Mouse (Mus musculus) ovary, postnatal 10 days (tissue): ENCODE results near the gene Guca1a.
A peak's percentile ranks its signal among the peaks of the same experiment; 100 is the strongest.

ENCODE experiments used
- DNase-seq: peaks from one replicate; pipeline ENCODE4 v3.0.0; 2022; ENCODE audit warnings: low spot score

Guca1a gene

DNA sequence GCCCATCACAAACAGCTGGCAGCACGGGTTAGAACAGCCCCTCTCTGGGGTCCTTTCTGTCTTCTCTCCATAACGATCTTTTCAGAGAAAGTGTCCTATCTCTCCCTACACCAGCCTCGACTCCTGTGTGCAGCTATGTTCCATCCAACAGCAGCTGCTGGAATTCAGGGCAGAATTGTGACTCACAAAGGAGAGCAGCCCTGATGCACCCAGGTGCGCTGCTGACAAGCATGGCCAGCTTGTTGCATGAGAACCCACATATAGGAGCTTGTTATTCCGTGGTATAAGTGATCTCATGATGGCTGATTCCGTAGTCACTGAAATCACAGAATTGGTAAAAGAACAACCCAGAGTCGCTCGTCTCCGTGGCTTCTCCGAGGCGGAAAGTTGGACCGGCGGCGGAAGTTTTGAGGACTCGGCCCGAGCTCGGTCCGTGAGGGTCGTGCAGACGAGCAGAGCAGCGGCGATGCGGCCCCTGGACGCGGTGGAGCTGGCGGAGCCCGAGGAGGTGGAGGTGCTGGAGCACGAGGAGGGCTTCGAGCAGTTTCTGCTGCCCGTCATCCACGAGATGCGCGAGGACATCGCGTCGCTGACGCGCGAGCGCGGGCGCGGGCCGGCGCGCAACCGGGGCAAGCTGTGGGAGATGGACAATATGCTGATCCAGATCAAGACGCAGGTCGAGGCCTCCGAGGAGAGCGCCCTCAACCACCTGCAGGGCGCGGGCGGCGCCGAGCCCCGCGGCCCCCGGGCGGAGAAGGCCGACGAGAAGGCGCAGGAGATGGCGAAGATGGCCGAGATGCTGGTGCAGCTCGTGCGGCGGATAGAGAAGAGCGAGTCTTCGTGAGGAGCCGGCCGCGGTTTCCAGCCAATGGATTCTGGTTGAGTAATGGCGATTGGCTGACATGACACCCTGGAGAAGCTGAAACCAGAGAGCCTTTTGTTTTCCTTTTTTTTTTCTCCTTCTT, 9.8 kb upstream of the Guca1a start:
- DNase-seq, result peak; percentile 3

DNA sequence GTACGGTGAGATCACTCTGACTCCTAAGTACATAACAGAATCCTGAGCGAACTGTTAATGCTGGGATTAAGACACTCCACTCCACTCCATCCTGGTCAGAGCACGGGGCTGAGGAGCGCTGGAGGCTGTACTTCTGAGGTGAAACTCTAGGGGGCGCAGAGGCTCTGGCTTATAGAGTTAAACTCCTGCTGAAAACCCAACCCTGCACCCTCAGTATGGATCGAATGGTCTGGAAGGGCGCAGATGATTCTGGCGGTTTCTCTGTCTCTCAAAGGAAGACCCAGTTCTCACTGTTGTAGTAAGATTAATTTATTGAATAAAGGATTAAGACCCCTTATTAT, 8.1 kb upstream of the Guca1a start:
- peak; percentile 35 for DNase-seq

DNA sequence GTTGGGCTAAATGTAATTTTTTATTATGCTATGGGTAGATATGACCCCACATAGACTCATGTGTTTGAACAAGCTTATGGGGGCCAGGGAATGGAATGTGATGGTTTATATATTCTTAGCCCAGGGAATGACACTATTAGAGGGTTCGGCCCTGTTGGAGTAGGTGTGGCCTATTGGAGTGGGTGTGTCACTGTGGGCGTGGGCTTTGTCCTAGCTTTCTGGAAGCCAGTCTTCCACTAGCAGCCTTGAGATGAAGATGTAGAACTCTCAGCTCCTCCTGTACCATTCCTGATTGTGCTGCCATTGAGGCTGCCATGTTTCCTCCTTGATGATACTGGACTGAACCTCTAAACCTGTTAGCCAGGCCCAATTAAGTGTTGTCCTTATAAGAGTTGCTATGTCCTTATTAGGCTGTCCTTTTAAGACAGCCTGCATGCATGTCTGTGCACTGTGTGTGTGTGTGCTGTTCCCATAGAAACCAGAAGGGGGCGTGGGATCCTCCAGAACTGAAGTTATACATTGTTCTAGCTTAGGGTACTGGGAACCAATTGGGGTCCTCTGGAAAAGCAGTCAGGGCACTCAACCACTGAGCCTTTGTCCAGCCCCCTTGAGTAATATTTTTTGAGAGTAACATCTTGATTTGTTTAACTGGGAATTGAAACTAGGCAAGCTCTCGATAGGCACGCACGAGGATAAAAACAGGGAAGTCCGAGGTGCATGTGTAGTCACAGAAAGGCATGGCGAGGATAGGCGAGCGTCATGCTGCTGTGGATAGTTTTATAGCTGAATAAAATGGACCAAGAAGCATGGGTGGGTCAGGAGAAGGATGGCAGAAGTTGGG, 7.6 kb upstream of the Guca1a start:
- DNase-seq, result no peak

DNA sequence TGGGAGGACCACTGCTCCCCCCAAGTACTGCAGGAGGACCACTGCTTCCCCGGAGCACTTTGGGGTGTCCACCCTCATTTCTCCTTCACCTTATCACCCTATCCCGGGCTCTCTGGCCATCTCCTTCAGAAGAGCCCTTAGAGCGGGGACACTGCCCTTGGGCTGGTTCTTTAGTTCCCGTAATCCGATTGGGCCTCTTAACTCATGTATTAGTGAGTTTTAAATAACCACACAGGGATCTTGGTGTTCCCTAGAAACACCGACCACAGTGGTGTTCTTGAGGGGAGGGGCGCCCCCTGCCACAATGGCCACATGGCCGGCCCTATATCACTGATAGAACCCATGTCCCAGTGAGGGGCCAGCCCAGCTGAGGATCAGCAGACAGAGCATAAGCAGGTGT, 1.3 kb downstream of the Guca1a start:
- DNase-seq, result no peak

DNA sequence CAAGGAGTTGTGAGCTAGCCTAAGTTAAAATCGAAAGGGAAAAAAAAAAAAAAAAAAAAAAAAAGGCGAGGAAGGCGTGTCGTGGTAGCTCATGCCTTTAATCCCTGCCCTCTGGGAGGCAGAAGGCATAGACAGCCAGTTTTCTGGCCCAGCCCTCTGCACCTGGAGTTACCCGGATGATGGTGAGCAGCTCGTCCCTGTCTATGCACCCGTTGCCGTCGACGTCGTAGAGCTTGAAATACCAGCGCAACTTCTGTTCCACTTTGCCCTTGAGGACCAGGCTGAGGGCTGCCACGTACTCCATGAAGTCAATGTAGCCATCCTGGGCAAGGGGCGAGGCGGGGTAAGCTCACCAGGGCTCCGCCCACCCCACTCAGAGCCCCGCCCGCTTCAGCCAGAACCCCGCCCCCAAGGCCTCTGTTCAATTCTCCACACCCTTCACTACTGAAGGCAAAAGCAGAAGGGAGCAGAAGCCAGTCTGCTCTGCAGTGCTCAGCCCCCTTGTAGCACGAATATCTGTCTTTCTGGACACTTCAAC, 4.9 kb downstream of the Guca1a start:
- DNase-seq, result peak; percentile 24

DNA sequence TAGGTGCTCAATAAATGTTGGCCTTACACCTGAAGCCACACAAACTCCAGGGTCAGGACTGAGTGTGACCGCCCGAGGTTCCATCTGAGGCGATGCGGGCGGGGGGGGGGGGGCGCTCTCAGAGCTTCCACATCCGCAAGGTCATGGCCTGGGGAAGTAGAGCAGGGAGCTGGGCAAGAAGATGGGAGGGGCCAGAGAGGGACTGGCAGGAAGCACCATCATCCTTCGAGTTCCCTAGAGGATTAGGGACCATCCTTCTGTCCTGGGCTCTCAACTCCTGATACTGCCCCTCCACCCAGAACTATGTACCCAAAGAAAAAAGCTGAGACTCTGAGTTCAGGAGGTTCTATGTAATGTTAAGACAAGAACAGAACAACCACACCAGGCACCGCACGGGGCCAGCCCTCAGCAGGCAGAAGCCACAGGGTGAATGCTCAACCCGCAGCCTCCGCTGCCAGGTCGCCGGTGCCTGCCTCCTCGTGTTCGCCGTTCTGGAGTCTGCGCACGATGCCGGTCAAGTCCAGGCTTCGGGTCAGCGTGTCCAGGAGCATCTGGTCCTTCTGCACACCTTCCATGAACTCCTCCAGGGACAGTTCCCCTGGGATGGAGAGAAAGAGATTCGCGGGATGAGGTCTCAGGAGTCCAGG, 6.0 kb downstream of the Guca1a start:
- no peak for DNase-seq

DNA sequence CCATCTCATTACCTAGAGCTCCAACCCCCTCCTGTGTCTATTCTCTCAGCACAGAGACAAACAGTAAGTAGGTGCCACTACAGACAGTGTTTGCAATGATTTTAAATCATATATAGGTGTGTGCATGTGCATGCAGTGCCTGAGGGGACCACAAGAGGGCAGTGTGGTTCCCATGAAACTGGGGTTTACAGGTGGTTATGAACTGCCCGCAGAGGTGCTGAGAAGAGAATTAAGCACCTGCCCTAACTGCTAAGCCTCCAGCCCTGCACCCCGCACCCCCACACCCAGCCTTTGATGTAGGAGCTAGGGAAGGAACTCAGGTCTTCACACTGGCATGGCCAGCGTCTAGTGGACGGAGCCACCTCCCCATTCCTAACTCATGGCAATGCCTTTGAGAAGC, 13.7 kb downstream of the Guca1a start:
- peak; percentile 27 for DNase-seq

DNA sequence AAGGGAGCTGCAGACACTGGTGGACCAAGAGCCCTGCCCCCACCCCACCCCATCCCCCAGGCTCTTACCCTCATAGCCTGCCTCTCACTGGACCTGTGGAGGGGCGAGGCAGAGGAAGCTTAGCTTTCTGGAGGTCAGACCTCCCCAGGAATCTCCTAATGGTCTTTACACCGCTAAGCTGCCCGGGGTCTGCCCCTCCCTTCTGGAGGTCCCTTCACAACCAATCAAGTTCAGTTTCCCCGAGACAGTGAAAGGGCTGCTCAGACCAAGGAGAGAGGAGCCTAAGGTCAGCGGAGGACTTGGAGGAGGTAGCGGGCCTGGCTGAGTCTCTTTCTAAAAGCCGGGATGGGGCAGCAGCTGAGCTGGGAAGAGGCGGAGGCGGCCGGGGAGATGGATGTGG, 15.2 kb downstream of the Guca1a start, which contains the start of gene Guca1b:
Gene Guca1b, plus strand, starts transcription at position 249 of the 400 bp plus-strand sequence.
- no peak for DNase-seq

DNA sequence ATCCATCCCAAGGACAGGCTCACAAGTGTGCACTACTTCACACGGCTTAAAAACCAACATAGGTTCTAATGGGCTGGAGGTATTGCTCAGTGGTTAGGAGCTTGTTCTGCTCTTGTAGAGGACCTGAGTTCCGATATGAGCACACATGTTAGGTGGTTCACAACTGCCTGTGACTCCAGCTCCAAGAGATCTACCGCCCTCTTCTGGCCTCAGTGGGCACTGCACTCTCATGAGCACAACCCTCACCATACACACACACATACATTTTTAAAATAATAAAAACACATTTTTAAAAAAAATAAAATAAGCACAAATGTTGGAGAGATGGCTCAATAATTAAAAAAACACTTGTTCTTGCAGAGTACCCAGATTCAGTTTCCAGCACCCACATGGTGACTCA, 16.3 kb downstream of the Guca1a start:
- no peak for DNase-seq

DNA sequence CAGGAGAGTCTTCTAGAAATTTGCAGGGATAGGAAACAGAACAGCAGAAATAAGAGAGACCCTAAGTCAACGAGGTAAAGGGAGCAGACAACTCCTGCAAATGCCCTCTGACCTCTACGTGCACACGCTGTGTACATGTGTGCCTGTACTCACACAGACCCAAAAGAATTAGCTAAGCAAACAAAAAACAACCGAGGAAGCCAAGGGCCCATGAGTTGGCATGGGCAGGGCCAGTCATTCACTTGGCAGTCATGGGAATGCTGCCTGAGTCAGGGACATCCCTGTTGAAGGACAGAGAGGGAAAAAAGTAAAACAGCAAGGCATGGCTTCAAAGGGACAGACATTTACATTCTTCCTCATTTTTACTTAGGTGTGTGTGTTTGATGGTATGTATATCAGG, 17.1 kb downstream of the Guca1a start:
- DNase-seq, result no peak

DNA sequence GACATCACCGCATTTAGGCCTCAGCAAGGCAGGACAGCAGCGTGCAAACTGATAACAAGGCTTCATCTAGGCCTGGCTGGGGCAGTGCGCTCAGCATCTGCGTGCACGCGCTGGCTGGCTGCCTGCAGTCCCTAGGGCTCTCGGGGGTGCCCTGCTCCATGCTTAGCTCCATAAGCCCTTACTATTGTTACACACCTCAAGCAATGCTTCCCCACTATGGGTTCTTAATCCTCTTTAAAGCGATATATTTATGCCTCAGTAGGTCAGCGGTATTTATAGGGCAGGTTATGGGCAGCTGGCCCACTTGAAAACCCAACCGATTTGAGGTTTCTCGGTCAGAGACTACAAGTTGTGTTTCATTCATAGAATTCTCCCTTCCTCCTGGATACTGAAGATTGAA, 18.5 kb downstream of the Guca1a start:
- no peak for DNase-seq

DNA sequence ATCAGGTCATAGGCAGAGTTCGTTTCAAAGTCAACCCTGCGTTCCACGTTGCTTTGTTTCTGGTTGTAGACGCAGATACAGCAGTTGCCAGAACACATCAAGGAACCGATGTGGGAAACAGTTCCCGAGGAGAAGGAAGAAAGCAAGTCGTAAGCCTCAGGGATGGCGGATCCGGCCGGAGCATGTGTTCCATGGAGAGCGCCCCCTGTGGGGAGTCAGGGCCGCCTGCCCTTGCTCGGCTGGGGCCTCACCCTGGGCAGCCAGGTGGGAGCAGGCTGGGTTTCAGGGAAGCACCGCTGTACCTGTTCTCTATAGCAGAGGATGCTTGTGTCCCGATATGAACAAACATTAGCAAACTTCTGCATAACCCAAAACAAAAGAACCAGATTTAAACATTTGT, 22.3 kb downstream of the Guca1a start:
- no peak for DNase-seq

DNA sequence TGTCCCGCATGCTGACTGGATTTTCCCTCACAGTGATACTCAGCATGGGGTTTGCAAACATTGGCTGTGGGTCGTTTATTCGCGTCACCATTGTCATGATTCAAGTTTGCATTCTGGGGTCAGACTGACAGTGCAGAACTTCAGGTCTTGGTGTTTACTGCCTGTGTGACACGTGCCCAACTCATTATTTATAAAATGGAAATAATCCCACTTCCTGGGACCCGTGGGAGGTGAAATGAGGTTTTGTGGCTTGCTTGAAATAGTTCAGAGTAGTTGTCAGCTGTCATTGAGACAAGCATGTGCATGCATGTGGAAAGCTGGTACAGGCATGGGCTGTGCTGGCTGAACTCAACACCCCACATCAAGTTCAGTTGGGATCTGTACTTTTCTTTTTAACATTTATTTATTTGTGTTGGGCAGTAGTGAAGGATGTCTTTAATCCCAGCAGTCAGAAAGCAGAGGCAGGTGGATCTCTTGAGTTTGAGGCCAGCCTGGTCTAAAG, 23.6 kb downstream of the Guca1a start:
- DNase-seq, result no peak

DNA sequence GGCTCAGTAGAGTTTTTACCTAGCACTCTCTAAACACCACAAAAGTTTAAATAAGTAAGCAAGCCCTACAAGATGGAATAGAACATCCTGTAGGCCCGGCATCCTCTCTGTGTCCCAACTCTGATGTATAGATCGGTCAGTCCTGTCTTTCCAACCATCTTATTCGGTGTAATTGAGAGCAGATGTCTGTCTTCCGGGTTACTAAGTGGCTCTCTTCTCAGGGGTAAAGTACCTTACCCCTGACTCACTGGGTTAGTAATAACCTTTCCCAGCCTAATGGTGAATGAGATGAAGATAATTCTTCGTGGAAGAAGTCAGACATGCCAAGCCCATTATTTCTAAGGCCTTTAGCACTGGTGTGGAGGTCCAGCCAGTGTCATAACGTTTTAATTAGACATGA, 26.4 kb downstream of the Guca1a start:
- no peak for DNase-seq

DNA sequence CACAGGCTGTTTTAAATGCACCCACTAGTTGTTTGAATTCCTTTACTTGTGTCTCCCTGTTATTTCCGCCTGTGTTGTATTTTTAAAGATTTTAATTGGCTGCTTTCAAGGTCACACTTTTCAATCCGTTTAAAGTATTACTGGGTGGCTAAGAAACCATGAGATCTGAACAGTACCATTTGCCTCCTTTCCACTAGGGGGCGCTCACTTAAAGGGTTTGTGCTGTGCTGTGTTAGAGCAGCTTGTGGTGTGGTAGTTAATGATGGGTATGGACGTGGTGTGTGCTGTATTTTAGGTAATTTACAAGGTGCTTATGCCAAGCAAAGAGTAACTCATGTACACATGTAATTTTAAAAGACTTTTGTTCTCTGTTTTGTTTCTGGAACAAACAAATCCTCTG, 28.9 kb downstream of the Guca1a start:
- no peak for DNase-seq

DNA sequence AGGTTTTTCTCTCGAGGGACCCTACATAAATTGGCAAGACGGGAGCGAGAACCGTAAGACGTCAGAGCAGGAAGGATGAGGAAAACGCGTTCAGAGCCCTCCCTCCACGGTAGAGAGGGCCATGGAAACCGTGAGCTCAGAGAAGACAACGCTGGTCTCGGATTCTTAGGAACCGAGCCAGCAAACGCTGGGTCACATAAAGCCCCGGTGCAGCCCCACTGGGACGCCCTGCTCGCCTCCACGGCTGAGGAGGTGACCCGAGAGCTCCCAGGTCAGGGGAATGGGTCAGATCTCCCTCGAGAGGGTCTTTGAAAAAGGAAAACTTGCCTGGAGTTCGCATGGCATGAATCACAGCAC, 31.3 kb downstream of the Guca1a start:
- DNase-seq, result no peak

DNA sequence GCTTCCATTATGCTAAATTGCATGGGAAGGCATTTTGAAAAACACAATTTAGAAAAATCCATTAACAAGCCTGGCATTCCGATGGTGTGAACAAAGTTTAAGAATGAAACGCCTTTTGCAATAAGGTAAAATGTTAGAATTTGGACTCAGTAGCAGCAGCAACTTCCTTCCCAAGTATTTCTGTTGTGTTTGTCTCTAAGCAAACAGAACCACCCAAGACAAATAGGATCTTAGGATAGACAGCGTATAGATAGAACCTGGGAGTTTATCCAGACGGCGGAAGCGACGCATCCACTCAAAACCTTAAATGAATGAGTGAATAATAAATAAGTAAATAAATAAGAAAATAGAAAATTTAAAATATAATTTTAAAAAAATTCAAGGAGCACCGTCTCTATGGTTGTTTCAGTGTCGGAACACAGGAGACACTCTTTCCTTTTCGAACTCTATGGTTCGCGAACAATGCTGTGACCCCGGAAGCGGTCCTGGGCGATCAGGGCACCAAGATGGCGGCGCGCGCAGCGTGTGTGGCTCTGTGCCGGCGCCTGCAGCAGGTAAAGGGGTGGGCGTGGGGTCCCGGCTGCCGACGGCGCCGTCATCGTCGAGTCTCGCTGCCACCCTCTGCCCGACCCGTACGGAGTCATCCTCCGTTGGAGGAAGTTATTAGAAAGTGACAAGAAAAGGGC, 31.8 kb downstream of the Guca1a start, which contains the start of gene Mrps10:
Gene Mrps10, plus strand, starts transcription at position 487 of the 686 bp plus-strand sequence.
- peak; percentile 52 for DNase-seq

DNA sequence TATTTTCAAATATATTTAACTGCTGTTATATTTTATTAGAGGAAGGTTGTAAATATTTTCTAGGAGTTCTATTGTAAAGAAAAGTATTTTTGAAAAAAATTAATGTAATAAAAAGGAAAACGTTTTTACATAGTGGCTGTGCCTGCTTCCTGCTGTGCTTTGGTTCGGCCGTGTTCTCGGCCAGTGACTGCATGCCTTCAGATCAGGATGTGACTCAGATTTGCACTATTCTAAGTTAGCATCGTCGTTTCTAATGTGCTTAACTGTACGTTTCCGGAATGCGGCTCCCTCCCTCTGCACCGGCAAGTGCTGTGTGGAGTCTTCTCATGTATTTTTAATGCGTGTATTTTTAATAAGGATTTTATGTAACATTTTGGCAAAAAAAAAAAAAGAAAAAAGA, 39.0 kb downstream of the Guca1a start:
- no peak for DNase-seq

DNA sequence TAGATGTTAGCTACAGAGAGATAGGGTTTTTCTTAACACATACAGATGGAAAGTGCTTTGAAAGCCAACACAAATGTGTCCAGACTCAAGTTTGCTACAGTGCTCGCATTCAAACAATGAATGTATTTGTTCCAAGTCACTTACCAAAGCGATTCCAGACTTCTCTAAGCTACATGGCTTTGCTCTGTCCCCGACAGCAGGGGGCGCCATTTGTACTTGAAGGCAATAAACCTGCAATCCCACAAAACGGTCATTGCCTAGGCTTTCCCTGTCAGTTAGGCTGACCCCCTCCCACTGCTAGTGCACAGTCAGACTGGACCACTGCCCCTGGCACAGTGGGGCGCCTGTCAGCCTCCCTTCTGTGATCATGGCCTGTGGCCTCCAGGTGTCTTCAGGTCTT, 40.4 kb downstream of the Guca1a start:
- DNase-seq, result no peak

DNA sequence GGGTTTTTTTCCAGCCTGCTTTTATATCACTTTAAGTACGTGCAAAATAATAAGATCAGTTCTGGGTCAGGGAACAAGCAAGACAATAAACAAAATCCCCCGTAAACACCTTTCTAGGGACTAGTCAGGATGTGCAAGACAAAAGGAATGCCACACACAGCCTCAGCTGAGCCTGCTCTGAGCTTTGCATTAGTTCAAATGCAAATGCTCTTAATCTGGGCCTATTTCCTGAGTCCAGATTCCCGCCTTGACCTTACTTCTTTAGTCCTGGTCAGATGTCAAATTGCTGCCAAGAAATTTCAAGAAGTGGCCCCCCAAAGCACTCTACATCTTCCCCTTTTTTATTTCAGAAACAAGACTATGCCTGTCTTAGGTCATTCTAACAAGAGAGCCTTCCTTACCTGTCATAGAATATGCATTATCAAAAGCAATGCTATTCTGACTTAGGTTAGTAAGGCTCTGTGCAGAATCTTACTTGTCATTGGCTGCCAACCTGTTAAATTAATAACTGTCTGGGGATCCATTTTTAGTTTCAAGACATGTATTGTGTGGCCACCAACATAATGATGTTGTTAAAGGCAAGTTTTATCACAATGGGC, 50.6 kb downstream of the Guca1a start:
- DNase-seq, result no peak
